Mouse (Mus musculus) limb, embryonic 13.5 days (tissue): Measurements from ENCODE around the gene Sparc. TPM values are rescaled to one million over a fixed set of nuclear protein-coding genes. Genes with fewer than 3 reads are reported as not detected.

Experiments used
- ATAC-seq: fragments of 200-750 bp; cut with Nextera tagmentation; 2 replicates; pipeline ENCODE4 v1.8.0; 2017; ENCODE audit warnings: low read depth, moderate number of reproducible peaks, moderate TSS enrichment; ENCODE audit not compliant: low FRiP score
- H3K27ac ChIP-seq: fragments of 300-500 bp; sonication (generic); 2 replicates; pipeline ENCODE4 v1.5.1; 2015; ENCODE audit warnings: inconsistent platforms, mild to moderate bottlenecking, moderate library complexity
- H3K27me3 ChIP-seq: fragments of 300-500 bp; sonication (generic); 2 replicates; pipeline ENCODE4 v1.6.1; 2015; ENCODE audit warnings: mild to moderate bottlenecking, inconsistent platforms
- H3K36me3 ChIP-seq: fragments of 300-500 bp; sonication (generic); 2 replicates; pipeline ENCODE4 v1.6.1; 2015; ENCODE audit warnings: inconsistent platforms, mild to moderate bottlenecking, moderate library complexity
- H3K4me1 ChIP-seq: fragments of 300-500 bp; sonication (generic); 2 replicates; pipeline ENCODE4 v1.6.1; 2015; ENCODE audit warnings: inconsistent platforms
- H3K4me2 ChIP-seq: fragments of 300-500 bp; sonication (generic); replicated peaks from 2 replicates; pipeline ENCODE4 v1.6.1; 2015; ENCODE audit warnings: inconsistent platforms, mild to moderate bottlenecking, moderate library complexity
- H3K4me3 ChIP-seq: fragments of 300-500 bp; sonication (generic); 2 replicates; pipeline ENCODE4 v1.5.1; 2015; ENCODE audit warnings: moderate library complexity, mild to moderate bottlenecking, inconsistent platforms
- H3K9ac ChIP-seq: fragments of 300-500 bp; sonication (generic); 2 replicates; pipeline ENCODE4 v1.6.1; 2015; ENCODE audit warnings: mild to moderate bottlenecking, inconsistent platforms
- H3K9me3 ChIP-seq: fragments of 300-500 bp; sonication (generic); 2 replicates; pipeline ENCODE4 v1.6.1; 2016; ENCODE audit warnings: inconsistent platforms
- WGBS: fragments of 180-500 bp; shearing (Covaris S2); methylation state at CpG from one replicate; pipeline ENCODE4 v1.1.7; 2015; 5-methylcytosine and 5-hydroxymethylcytosine counted together
- polyA plus RNA-seq: library from polyadenylated mRNA; unstranded; fragments of >200 nt; fragmentation: Nextera tagmentation; extraction: Ambion mirVana; gene quantifications from 2 replicates; pipeline ENCODE4 v1.2.1, GENCODE M21; 2015

Gene Sparc
- polyA plus RNA-seq, 1 experiment from 2014 or later, result 1,317 TPM

DNA sequence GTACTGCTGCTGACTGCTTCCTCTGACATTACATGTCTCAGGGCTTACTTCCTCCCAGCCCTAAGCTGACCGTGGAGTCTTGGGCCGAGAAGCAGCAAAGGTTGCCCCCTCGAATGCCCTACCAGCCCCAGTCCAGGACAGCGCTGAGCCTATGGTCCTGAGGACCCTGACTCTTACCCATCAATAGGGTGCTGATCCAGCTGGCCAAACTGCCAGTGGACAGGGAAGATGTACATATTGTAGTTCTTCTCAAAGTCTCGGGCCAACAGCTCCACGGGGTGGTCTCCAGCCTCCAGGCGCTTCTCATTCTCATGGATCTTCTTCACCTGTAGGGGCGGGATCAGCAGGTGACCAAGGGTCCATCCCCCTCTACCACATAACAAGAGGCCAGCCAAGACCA is 24.6 kb downstream of the Sparc start:
- H3K4me1 ChIP-seq, result no peaks in the 10 kb centered on the region
- WGBS, result 93% methylated on average over 8 of the region's 8 CpGs
- no peaks in the 10 kb centered on the region for H3K9me3 ChIP-seq
- no peak for ATAC-seq
- H3K27ac ChIP-seq, result no peak overlapping the region
- no peak overlapping the region for H3K4me2 ChIP-seq
- H3K4me3 ChIP-seq, result no peak overlapping the region
- no peaks in the 10 kb centered on the region for H3K27me3 ChIP-seq
- peaks cover 87% of the 10 kb centered on the region for H3K36me3 ChIP-seq
- H3K9ac ChIP-seq, result no peak overlapping the region

DNA sequence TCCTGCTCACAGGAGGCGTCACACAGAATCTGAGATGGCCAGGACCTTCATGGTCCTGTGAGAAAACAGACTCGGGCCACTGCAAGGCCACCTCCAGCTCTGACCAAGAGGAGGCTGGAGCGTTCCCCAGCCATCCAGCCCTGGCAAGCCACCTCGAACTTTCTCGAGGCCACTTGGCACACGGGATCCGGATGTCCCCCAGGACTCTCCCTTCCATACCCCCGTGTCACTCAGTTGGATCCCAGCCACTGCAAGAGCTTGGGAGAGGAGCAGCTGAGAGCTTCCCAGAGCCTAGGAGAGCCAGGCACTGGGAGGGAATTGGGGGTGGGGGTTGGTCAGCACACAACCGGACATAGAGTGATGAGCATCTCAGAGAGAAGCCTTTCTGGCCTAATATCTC is 25.5 kb downstream of the Sparc start:
- Histone ChIP-seq H3K4me2 (no peak overlapping the region), H3K4me3 (no peak overlapping the region), H3K9me3 (no peaks in the 10 kb centered on the region), H3K9ac (no peak overlapping the region), H3K4me1 (no peaks in the 10 kb centered on the region), H3K27ac (no peak overlapping the region), H3K36me3 (peaks cover 78% of the 10 kb centered on the region), H3K27me3 (no peaks in the 10 kb centered on the region)
- WGBS, result 85% methylated on average over 9 of the region's 9 CpGs
- no peak for ATAC-seq

DNA sequence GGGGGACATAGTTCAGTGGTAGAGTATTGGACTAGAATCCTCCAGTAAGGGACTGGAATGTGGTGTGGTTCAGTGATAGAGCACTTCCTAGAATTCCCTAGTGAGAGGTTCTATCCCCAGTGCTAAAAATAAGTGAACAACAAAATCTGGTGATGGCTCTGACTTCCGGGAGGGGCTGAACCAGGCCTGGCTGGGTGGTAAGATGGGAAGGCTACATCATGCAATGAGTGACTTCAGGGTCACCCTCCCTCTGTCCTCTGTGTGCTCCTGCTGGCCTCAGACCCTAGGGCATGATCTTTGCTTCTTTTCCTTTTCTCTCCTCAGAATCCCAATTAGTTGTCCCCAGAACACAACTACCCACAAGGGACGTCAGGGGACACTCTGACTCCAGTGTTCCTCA is 25.9 kb downstream of the Sparc start:
- 87% methylated on average over 2 of the region's 2 CpGs for WGBS
- no peaks in the 10 kb centered on the region for H3K4me1 ChIP-seq
- H3K36me3 ChIP-seq, result peaks cover 74% of the 10 kb centered on the region

DNA sequence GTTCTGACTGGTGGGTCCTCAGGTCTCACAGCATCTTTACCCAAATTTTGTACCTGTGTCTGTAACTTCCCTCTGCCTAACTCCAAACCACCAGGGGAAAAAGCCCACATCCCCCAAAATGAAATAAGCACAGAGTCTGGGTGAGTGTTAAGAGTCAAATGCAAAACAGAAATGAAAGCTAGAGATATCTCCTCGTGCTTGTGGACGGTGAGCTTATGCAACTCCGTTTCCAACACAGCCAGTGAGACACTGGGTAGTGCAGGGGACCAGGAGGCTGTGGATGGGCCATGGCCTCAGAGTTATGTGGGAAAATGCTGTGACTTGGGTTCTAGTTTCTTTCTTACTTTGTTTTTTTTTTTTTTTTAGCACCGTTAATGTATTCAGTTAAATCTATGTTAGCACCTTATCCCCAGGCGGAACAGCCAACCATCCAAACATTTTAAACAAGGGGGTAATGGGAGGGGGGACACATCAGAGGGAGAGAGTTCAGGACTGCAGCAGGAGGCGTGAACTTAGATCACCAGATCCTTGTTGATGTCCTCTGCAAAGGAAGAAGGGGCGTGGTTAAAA is 27.8 kb downstream of the Sparc start:
- Histone ChIP-seq H3K4me1 (0 out of 2 replicates have a peak, but pooled peaks cover under 1% of the 10 kb centered on the region), H3K9me3 (no peaks in the 10 kb centered on the region), H3K4me2 (no peak overlapping the region), H3K9ac (no peak overlapping the region), H3K27me3 (no peaks in the 10 kb centered on the region), H3K27ac (no peak overlapping the region), H3K4me3 (no peak overlapping the region), H3K36me3 (peaks cover 58% of the 10 kb centered on the region)
- ATAC-seq, result no peak
- 63% methylated on average over 7 of the region's 7 CpGs for WGBS

More for the DNA sequence above, 25.9 kb downstream of the Sparc start:
- Histone ChIP-seq H3K9me3 (no peaks in the 10 kb centered on the region), H3K9ac (no peak overlapping the region), H3K4me2 (no peak overlapping the region), H3K4me3 (no peak overlapping the region), H3K27me3 (no peaks in the 10 kb centered on the region), H3K27ac (no peak overlapping the region)
- no peak for ATAC-seq

DNA sequence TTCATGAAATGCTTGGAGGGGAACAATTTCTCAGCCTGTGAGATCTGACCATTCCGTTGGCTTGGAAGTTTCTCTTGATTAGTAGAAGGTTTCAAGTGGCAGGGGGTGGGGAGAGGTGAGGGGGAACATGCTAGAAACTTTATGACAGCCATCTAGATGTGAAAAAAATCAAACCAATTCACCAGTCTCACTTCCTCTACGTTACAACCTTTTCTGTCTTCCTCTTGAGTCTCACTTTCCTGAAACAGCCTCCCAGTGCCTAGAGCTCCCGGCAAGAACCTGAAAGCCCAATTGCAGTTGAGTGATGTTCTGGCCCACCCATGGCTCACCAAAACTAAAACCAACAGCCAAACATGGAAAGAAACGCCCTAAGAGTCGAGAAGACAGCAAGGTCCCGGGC is 28.4 kb downstream of the Sparc start:
- Histone ChIP-seq H3K4me1 (0 out of 2 replicates have a peak, but pooled peaks cover 3% of the 10 kb centered on the region), H3K27me3 (no peaks in the 10 kb centered on the region), H3K9ac (no peak overlapping the region), H3K4me2 (no peak overlapping the region), H3K9me3 (no peaks in the 10 kb centered on the region), H3K36me3 (peaks cover 52% of the 10 kb centered on the region), H3K27ac (no peak overlapping the region), H3K4me3 (no peak overlapping the region)
- no peak for ATAC-seq
- 70% methylated on average over 6 of the region's 6 CpGs for WGBS

DNA sequence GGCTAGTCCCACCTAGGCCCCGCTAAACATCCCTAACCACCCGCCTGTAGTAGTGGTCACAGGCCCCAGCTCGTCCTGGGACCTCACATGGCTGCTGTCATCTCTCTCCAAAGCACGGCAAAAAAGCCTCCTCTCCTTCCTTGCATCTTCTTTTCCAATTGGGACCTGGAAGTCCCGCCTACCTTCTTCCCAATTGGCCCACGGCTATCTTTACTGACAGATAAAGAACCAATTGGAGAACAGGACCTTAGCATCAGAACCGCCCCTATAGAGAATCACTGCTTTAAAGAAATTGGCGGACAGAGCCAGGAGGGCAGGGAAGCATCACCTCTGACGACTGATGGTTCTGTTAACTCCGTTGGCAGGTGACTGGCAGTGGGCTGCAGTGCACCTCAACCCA is 30.5 kb downstream of the Sparc start:
- no peaks in the 10 kb centered on the region for H3K27me3 ChIP-seq
- H3K9me3 ChIP-seq, result no peaks in the 10 kb centered on the region
- peaks cover 5% of the 10 kb centered on the region; the same call in 1 of the 2 replicates for H3K4me1 ChIP-seq
- H3K36me3 ChIP-seq, result peaks cover 31% of the 10 kb centered on the region
- no peak; the same call in 1 of the 2 replicates for ATAC-seq
- no peak overlapping the region for H3K9ac ChIP-seq
- H3K27ac ChIP-seq, result no peak overlapping the region
- H3K4me3 ChIP-seq, result no peak overlapping the region
- 37% methylated on average over 10 of the region's 10 CpGs for WGBS
- no peak overlapping the region for H3K4me2 ChIP-seq

DNA sequence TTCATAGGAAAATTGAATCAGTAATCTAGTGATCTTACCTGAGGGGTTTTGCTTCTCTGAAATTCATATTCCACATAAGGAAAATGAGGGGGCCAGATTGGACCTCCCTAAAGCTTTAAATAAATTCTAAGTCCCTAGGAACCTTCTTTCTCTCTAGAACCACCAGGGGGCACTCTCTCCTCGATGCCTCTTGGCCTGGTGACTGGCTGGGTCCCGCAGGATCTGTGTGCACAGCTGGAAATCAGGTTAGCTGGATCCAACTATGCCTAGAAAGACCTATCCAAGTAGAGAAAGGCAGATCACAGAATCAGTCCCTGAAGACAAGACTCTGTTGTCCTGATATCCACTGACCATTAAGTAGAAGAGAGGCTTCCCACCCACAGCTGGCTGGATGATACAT is 33.2 kb downstream of the Sparc start:
- Histone ChIP-seq H3K9ac (no peak overlapping the region), H3K36me3 (peaks cover 9% of the 10 kb centered on the region), H3K4me2 (no peak overlapping the region), H3K27me3 (no peaks in the 10 kb centered on the region), H3K9me3 (no peaks in the 10 kb centered on the region), H3K4me1 (peaks cover 17% of the 10 kb centered on the region; the same call in 1 of the 2 replicates), H3K27ac (peak overlapping the region; percentile 44; the same call in 1 of the 2 replicates), H3K4me3 (no peak overlapping the region)
- peak; percentile 21; the same call in 1 of the 2 replicates for ATAC-seq
- WGBS, result 0% methylated on average over 2 of the region's 2 CpGs

DNA sequence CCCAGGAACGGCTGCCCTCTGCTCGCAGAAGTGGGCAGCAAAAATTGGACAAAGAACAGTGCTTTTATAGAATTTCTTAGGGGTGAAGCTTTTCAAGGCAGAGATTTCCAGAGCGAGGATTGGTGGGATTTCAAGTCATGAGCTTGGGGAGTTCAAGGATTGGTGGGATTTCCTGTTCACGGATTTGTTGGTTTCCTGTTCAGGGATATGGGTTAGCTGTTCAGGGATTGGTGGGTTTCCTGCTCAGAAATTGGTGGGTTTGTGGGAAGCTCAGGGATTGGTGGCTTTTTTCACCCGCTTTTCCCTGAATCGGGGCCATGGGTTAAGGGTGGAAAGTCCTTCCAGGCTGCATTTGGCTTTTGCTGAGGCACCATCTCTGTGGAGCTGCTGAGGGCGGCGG is 35.4 kb downstream of the Sparc start:
- no peaks in the 10 kb centered on the region for H3K9me3 ChIP-seq
- no peaks in the 10 kb centered on the region for H3K36me3 ChIP-seq
- H3K27me3 ChIP-seq, result no peaks in the 10 kb centered on the region
- 40% methylated on average over 8 of the region's 8 CpGs for WGBS
- H3K9ac ChIP-seq, result peak overlapping the region; percentile 53
- ATAC-seq, result no peak
- peak overlapping the region; percentile 45 for H3K4me2 ChIP-seq
- H3K4me3 ChIP-seq, result no peak overlapping the region
- H3K4me1 ChIP-seq, result peaks cover 24% of the 10 kb centered on the region
- no peak overlapping the region for H3K27ac ChIP-seq

DNA sequence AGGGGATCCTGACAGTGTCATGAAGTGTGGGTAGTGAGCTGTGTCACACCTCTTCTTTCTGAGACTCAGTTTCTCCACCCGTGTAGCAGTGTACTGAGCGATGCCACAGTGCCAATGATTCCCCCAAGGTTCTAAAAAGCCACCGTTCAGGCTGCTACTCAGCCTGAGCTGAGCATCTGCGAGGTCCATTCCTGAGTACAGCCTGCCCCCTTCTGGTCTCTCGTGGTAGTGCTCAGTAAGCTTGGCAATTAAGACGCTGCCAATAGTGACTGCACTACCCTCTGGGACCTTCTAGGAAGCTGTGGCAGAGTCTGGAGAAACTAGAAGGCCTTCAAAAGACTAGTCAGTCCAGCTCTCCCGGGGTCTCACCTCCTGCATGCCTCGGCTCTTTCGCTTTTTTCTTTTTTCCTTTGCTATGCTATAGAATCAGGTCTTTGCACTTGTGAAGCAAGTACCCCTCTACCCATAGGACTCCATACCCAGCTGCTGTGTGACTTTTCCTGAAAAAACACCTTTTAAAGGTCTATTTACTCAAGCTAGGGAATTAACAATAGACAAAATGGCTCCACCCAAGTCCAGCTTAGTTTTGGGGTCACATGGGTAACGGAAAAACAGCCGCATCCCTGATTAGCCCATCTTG is 36.4 kb downstream of the Sparc start:
- Histone ChIP-seq H3K27me3 (no peaks in the 10 kb centered on the region), H3K9ac (no peak overlapping the region), H3K9me3 (no peaks in the 10 kb centered on the region), H3K27ac (no peak overlapping the region), H3K4me2 (peak overlapping the region; percentile 45), H3K4me1 (peaks cover 27% of the 10 kb centered on the region), H3K4me3 (no peak overlapping the region), H3K36me3 (no peaks in the 10 kb centered on the region)
- WGBS, result 16% methylated on average over 11 of the region's 11 CpGs
- ATAC-seq, result peak; percentile 59

DNA sequence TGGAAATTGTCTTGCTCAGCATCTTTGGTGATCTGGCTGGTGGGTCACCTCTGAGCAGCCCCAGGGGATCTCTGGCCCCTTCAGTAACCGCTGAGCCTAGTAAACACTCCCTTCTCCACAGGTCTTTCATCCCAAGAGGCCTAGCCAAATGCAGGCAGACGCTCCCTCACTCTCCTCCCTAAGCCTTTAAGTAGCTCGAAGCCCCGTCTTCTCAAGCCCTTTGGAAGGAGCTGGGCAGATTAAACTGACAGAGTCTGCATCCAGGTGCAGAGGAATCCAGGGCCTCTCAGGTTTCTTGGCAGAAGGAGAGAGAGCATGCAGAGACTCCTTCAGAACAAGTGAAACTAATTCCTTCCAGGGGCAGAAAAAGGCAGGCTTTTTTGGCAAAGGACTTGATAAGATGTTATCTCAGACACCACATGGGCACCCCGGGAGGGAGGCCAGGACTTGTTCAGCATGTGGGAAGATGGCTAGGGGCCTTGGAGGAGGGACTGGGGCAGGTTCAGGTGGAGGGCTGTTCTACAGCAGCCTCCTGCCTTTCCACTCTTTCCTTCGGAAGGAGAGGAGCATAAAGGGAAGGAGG is 39.4 kb downstream of the Sparc start:
- Histone ChIP-seq H3K27ac (0 out of 2 replicates have a peak overlapping the region, but pooled peaks have one; percentile 10), H3K4me3 (no peak overlapping the region), H3K36me3 (no peaks in the 10 kb centered on the region), H3K27me3 (no peaks in the 10 kb centered on the region), H3K4me1 (peaks cover 32% of the 10 kb centered on the region), H3K9ac (no peak overlapping the region), H3K9me3 (no peaks in the 10 kb centered on the region), H3K4me2 (no peak overlapping the region)
- 18% methylated on average over 6 of the region's 6 CpGs for WGBS
- no peak for ATAC-seq

DNA sequence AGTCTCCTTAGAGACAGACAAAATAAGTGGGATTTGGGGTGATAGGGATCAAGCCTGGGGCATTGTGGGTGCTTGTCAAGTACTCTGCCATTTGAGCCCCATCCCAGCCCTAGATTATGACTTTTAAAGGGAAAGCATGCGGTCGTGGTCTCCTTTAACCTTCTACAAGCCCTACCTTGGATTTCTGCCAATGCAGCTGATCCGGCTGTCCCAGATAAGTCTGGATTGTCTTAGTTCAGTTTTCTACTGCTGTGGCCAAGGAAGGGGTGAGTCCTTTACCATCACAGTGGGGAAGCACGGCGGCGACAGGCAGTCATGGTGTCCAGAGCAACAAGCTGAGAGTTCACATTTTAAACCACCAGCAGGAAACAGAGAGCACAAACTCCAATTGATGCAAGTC is 42.1 kb downstream of the Sparc start:
- Histone ChIP-seq H3K4me2 (no peak overlapping the region), H3K36me3 (no peaks in the 10 kb centered on the region), H3K27me3 (no peaks in the 10 kb centered on the region), H3K9me3 (no peaks in the 10 kb centered on the region), H3K4me3 (no peak overlapping the region), H3K4me1 (peaks cover 23% of the 10 kb centered on the region), H3K9ac (no peak overlapping the region), H3K27ac (no peak overlapping the region)
- no peak for ATAC-seq
- whole genome bisulfite sequencing, result 51% methylated on average over 6 of the region's 6 CpGs

DNA sequence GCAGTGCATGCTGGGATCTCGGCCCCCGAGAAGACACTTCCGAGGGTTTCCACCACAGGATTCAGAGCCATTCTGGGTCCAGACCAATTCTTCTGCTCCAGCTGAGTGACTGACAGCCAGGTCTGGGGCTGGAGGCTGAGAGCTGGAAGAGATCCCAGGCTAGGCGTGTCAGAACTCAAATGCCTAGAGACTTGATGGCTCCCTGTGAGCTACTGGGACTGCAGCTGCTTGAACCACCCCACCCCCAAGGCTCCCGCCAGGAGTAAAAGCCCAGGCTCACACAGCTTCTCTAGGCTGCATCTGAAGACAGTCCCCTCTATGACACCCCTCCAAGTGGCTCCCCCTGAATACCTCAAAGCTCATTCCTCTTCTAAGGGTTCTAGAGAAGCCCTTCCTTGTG is 44.6 kb downstream of the Sparc start:
- no peaks in the 10 kb centered on the region for H3K36me3 ChIP-seq
- H3K9me3 ChIP-seq, result no peaks in the 10 kb centered on the region
- ATAC-seq, result peak; percentile 49
- 44% methylated on average over 5 of the region's 5 CpGs for WGBS
- no peak overlapping the region for H3K27ac ChIP-seq
- peaks cover 13% of the 10 kb centered on the region; the same call in 1 of the 2 replicates for H3K27me3 ChIP-seq
- H3K9ac ChIP-seq, result no peak overlapping the region
- no peak overlapping the region for H3K4me2 ChIP-seq
- peaks cover 19% of the 10 kb centered on the region for H3K4me1 ChIP-seq
- no peak overlapping the region for H3K4me3 ChIP-seq
